Mouse (Mus musculus) limb, embryonic 14.5 days (tissue): ENCODE measurements around the gene Ppp1r3c. TPM values are rescaled to one million over a fixed set of nuclear protein-coding genes. Genes with fewer than 3 reads are reported as not detected.

Experiments used
- ATAC-seq: fragments of 200-750 bp; cut with Nextera tagmentation; 2 replicates; pipeline ENCODE4 v1.8.0; 2017; ENCODE audit warnings: low read depth, moderate number of reproducible peaks, moderate TSS enrichment; ENCODE audit not compliant: low FRiP score
- DNase-seq: peaks from one replicate; pipeline ENCODE4 v3.0.0-alpha.2; 2015; ENCODE audit warnings: low spot score
- H3K27ac ChIP-seq: fragments of 300-500 bp; sonication (generic); replicated peaks from 2 replicates; pipeline ENCODE4 v1.5.1; 2014; ENCODE audit warnings: low read depth, mild to moderate bottlenecking, low read length, moderate library complexity, mixed read lengths
- H3K27me3 ChIP-seq: fragments of 300-500 bp; sonication (generic); 2 replicates; pipeline ENCODE4 v1.6.1; 2014; ENCODE audit warnings: low read length, mixed read lengths; ENCODE audit not compliant: control insufficient read depth, insufficient read depth
- H3K36me3 ChIP-seq: fragments of 300-500 bp; sonication (generic); 2 replicates; pipeline ENCODE4 v1.6.1; 2014; ENCODE audit warnings: mild to moderate bottlenecking, low read length, moderate library complexity, mixed read lengths; ENCODE audit not compliant: control insufficient read depth, insufficient read depth
- H3K4me1 ChIP-seq: fragments of 300-500 bp; sonication (generic); 2 replicates; pipeline ENCODE4 v1.6.1; 2014; ENCODE audit warnings: antibody characterized with exemption, low read length, mixed read lengths; ENCODE audit not compliant: control insufficient read depth, insufficient read depth
- H3K4me2 ChIP-seq: fragments of 300-500 bp; sonication (generic); replicated peaks from 2 replicates; pipeline ENCODE4 v1.6.1; 2014; ENCODE audit warnings: low read depth, mild to moderate bottlenecking, low read length, moderate library complexity; ENCODE audit not compliant: severe bottlenecking
- H3K4me3 ChIP-seq: fragments of 300-500 bp; sonication (generic); replicated peaks from 2 replicates; pipeline ENCODE4 v1.5.1; 2014; ENCODE audit warnings: low read length
- H3K9ac ChIP-seq: fragments of 300-500 bp; sonication (generic); 2 replicates; pipeline ENCODE4 v1.6.1; 2014; ENCODE audit warnings: mild to moderate bottlenecking, low read depth, low read length, moderate library complexity; ENCODE audit not compliant: severe bottlenecking
- H3K9me3 ChIP-seq: fragments of 300-500 bp; sonication (generic); 2 replicates; pipeline ENCODE4 v1.6.1; 2016; ENCODE audit warnings: low read length; ENCODE audit not compliant: control insufficient read depth
- POLR2A ChIP-seq: fragments of 200-500 bp; IDR thresholded peaks from 2 replicates; pipeline ENCODE4 v1.8.0; 2012; ENCODE audit warnings: inconsistent platforms, mild to moderate bottlenecking, moderate library complexity, borderline replicate concordance; ENCODE audit not compliant: insufficient read depth, insufficient read length; ENCODE audit errors: extremely low read depth
- WGBS: fragments of 180-500 bp; shearing (Covaris S2); extraction: QIAGEN DNeasy Blood & Tissue Kit; methylation state at CpG from one replicate; pipeline ENCODE4 v1.1.7; 2014; 5-methylcytosine and 5-hydroxymethylcytosine counted together
- polyA plus RNA-seq, 2 experiments: library from polyadenylated mRNA; depleted of rRNA in 1 of 2; stranded (reverse) in 1 of 2; unstranded in 1 of 2; fragments of >200 nt; fragmentation: Nextera tagmentation in 1 of 2; extraction: Ambion mirVana in 1 of 2; gene quantifications; 2 replicates each; pipeline versions ENCODE4 v1.2.1 to v1.2.3; 2012 to 2014

Ppp1r3c gene
- polyA plus RNA-seq, 2 experiments, result 12.6 to 19.0 TPM

- Histone ChIP-seq H3K4me2 (no peak overlapping the region), H3K36me3 (no peaks in the 10 kb centered on the region), H3K9me3 (no peaks in the 10 kb centered on the region), H3K27ac (no peak overlapping the region), H3K27me3 (no peaks in the 10 kb centered on the region), H3K4me3 (no peak overlapping the region), H3K9ac (no peak overlapping the region), H3K4me1 (no peaks in the 10 kb centered on the region; the same call in 1 of the 2 replicates)
- DNase-seq (no peak), ATAC-seq (no peak)
- 74% methylated on average over 8 of the region's 8 CpGs for WGBS
- no peak for TF ChIP-seq POLR2A
Measured at GRCm38 (mm10) chr19:36721139-36721538, 15.3 kb downstream of the Ppp1r3c start.

GRCm38 (mm10) chr19:36716221-36716620, 20.2 kb downstream of the Ppp1r3c start:
- no peak overlapping the region for H3K9ac ChIP-seq
- 61% methylated on average over 7 of the region's 7 CpGs for WGBS

GRCm38 (mm10) chr19:36715591-36715990, 20.9 kb downstream of the Ppp1r3c start:
- 94% methylated on average over 10 of the region's 10 CpGs for WGBS
- ATAC-seq (no peak), DNase-seq (no peak)
- Histone ChIP-seq H3K36me3 (no peaks in the 10 kb centered on the region), H3K9me3 (no peaks in the 10 kb centered on the region), H3K27ac (no peak overlapping the region), H3K9ac (no peak overlapping the region), H3K4me2 (no peak overlapping the region), H3K4me1 (no peaks in the 10 kb centered on the region), H3K4me3 (no peak overlapping the region), H3K27me3 (no peaks in the 10 kb centered on the region)
- TF ChIP-seq POLR2A, result no peak

More at GRCm38 (mm10) chr19:36716221-36716620, 20.2 kb downstream of the Ppp1r3c start:
- Histone ChIP-seq H3K27ac (no peak overlapping the region), H3K27me3 (no peaks in the 10 kb centered on the region), H3K4me2 (no peak overlapping the region), H3K9me3 (no peaks in the 10 kb centered on the region), H3K36me3 (no peaks in the 10 kb centered on the region), H3K4me1 (no peaks in the 10 kb centered on the region), H3K4me3 (no peak overlapping the region)
- no peak for ATAC-seq
- DNase-seq, result no peak
- TF ChIP-seq POLR2A, result no peak

GRCm38 (mm10) chr19:36714492-36714891, 22.0 kb downstream of the Ppp1r3c start:
- Histone ChIP-seq H3K4me2 (no peak overlapping the region), H3K4me1 (no peaks in the 10 kb centered on the region), H3K27me3 (no peaks in the 10 kb centered on the region), H3K4me3 (no peak overlapping the region), H3K9me3 (peaks cover 6% of the 10 kb centered on the region; the same call in 1 of the 2 replicates), H3K36me3 (no peaks in the 10 kb centered on the region), H3K9ac (no peak overlapping the region), H3K27ac (no peak overlapping the region)
- no peak for DNase-seq
- WGBS, result 50% methylated on average over 1 of the region's 1 CpGs
- no peak for TF ChIP-seq POLR2A
- no peak for ATAC-seq

GRCm38 (mm10) chr19:36713092-36713491, 23.4 kb downstream of the Ppp1r3c start:
- WGBS, result 52% methylated on average over 13 of the region's 13 CpGs
- H3K27ac ChIP-seq, result no peak overlapping the region
- no peaks in the 10 kb centered on the region for H3K4me1 ChIP-seq
- H3K4me2 ChIP-seq, result no peak overlapping the region
- ATAC-seq, result no peak
- no peak overlapping the region for H3K4me3 ChIP-seq
- H3K9me3 ChIP-seq, result peaks cover 8% of the 10 kb centered on the region; the same call in 1 of the 2 replicates
- H3K9ac ChIP-seq, result no peak overlapping the region
- no peaks in the 10 kb centered on the region for H3K36me3 ChIP-seq
- H3K27me3 ChIP-seq, result no peaks in the 10 kb centered on the region
- TF ChIP-seq POLR2A, result no peak
- no peak for DNase-seq

- Histone ChIP-seq H3K9me3 (peaks cover 8% of the 10 kb centered on the region; the same call in 1 of the 2 replicates), H3K27ac (peak overlapping the region; percentile 40; the same call in 1 of the 2 replicates), H3K4me1 (peaks cover 13% of the 10 kb centered on the region), H3K4me2 (no peak overlapping the region), H3K27me3 (no peaks in the 10 kb centered on the region), H3K4me3 (no peak overlapping the region), H3K36me3 (no peaks in the 10 kb centered on the region), H3K9ac (no peak overlapping the region)
- ATAC-seq (no peak), DNase-seq (no peak)
- TF ChIP-seq POLR2A, result no peak
- 75% methylated on average over 6 of the region's 6 CpGs for WGBS
Measured at GRCm38 (mm10) chr19:36706195-36706594, 30.3 kb downstream of the Ppp1r3c start.
